Mouse (Mus musculus): ENCODE data around the gene Aldoc.

DNA sequence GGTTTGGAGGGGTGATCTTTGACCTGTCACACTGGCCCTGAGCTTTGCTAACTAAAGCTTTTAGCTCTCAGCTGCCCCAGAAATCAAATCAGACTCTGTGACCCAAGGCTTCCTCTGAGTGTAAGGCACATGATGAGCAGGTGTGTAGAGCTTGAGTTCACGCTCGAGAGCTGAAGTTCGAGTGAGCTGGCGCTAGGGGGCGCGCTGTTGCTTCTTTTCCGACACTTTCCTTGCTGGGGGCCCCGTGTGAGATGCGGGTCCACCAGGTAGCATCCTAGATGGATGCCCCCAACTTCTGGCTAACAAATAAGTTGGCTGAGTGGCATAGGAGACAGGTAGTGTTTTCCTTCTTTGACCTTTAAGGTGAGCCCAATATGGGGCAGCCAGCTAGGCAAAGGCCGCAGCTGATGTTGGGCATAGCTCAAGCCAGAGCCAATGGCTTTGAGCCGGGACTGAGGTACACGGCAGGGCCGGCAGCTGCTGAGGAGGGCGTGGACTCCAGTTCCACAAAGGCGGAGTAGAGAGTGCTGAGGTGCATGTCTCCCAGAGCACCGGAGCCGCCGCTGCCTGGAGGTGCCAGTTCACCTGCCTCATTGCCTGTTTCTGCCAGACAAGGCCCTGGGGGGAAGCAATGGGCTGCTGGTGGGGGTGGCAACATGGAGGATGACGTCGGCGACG, 35.7 kb downstream of the Aldoc start:
- TF ChIP-seq CTCF (IDR thresholded peaks at IDR 0.05; ENCODE audit: extremely low read depth, insufficient read depth, insufficient read length, insufficient replicate concordance) (peak; percentile 36; the same call in 1 of the 2 replicates), POLR2A (IDR thresholded peaks at IDR 0.05; ENCODE audit: low read depth, low read length) (no peak)
